Mouse (Mus musculus): ENCODE results near the gene Wnt5a. TPM values are rescaled to one million over a fixed set of nuclear protein-coding genes. Genes with fewer than 3 reads are reported as not detected.

Wnt5a gene
- total RNA-seq, 2 experiments from 2014 or later: not detected

GRCm38 (mm10) chr14:28561861-28562260 is 57.3 kb downstream of the Wnt5a start:
- ATAC-seq (ENCODE audit: poor library complexity, severe bottlenecking): no peak
